8 mouse cellular contexts compared by ENCODE assay signal in the genomic region with DNA sequence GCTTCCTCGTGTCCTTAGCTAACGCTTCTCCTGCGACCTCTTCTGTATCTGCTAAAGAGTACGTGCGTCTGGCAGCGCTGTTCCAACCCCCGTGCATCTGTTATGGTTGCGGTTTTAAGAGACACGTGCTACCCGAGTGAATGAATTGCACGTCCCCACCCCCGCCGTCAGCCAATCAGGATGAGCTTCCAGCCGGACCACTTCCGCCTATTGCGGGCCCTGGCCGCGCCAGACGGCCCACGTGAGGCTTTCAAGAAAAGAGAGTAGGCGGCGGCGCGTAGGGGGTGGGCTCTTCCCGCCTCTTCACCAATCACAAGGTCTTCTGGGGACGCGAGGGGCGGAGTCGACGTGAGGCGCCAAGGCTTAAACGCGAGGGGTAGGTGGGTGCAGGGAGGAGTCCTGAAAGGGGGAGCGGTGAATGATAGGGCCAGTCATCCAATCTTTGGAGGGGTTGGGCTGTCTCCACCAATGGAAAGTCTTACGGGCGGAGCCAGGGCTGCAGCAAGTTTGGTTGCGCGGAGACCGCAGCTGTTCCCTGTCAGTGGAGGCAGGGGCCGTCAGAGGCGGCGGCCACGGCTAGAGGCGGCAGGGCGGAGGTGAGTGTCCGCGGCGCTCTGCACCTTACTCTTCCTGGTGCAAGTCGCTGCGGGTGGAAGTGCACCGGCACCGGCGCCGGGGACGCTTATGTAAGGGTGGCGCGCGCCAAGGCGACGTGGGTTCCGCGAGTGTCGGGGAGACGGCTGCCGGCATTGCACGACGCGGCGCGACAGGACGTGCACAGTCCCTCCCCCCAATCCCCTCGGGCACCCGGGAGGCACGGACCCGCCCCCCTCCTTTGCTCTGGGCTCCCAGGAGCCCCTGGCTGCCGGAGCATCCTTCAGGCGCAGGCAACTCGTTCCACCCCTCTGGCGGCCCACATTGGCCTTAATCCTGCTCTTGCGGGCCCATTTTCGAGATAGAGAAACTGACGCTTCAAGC. TPM values are rescaled to one million over a fixed set of nuclear protein-coding genes. Genes with fewer than 3 reads are reported as not detected.
A peak's percentile ranks its signal among the peaks of the same experiment; 100 is the strongest.
DNase-seq lines count a peak whose midpoint lies in the region; ATAC-seq and TF ChIP-seq lines count a peak whose summit lies in the region.

A gene (plus strand): TSS at position 487 of the 978 bp plus-strand sequence.

- peaks cover 43% of the 10 kb centered on the region for H3K4me1 ChIP-seq in G1E (ENCODE audit: insufficient read depth, low read depth, low read length)
- peaks cover 8% of the 10 kb centered on the region for H3K4me1 ChIP-seq in forebrain, embryonic 16.5 days (replicated peaks; ENCODE audit: control insufficient read depth, insufficient read depth, low read length)
- H3K4me1 ChIP-seq in lung, embryonic 14.5 days (ENCODE audit: insufficient read depth): no peaks in the 10 kb centered on the region
- peaks cover 12% of the 10 kb centered on the region for H3K4me1 ChIP-seq in olfactory bulb, adult 2 months (ENCODE audit: control insufficient read depth, insufficient read depth, low read length)
- H3K4me1 ChIP-seq in thymus, adult 2 months (replicated peaks; ENCODE audit: control insufficient read depth, insufficient read depth, low read length): peaks cover 6% of the 10 kb centered on the region; the same call in 1 of the 2 replicates

- intact Hi-C loops in heart, postnatal 36 days (cut with DNase I): no loop called here

- H3K9ac ChIP-seq in forebrain, embryonic 16.5 days (replicated peaks; ENCODE audit: low read depth, low read length): peak within 1 kb of the TSS; percentile 59
- H3K9ac ChIP-seq in lung, embryonic 14.5 days: peak within 1 kb of the TSS; percentile 53

- peak; percentile 62 for TF ChIP-seq POLR2A in olfactory bulb, adult 2 months (IDR thresholded peaks at IDR 0.05; ENCODE audit: insufficient read depth, low read depth, low read length)
- 0 out of 2 replicates have a peak, but pooled peaks have one; percentile 53 for TF ChIP-seq POLR2A in thymus, adult 2 months (IDR thresholded peaks at IDR 0.05; ENCODE audit: control insufficient read depth, extremely low read depth, insufficient read depth, low read length, poor library complexity)

- ATAC-seq in G1E (ENCODE audit: extremely low read depth, insufficient number of reproducible peaks, low FRiP score, poor library complexity, severe bottlenecking): peak; percentile 95
- peak; percentile 100 for ATAC-seq in forebrain, embryonic 16.5 days
- ATAC-seq in lung, embryonic 14.5 days (ENCODE audit: insufficient read depth): peak; percentile 100

- no peaks in the 10 kb centered on the region for H3K36me3 ChIP-seq in G1E (replicated peaks)
- no peaks in the 10 kb centered on the region for H3K36me3 ChIP-seq in forebrain, embryonic 16.5 days (ENCODE audit: control insufficient read depth, insufficient read depth)
- no peaks in the 10 kb centered on the region for H3K36me3 ChIP-seq in lung, embryonic 14.5 days (ENCODE audit: insufficient read depth)
- H3K36me3 ChIP-seq in thymus, adult 2 months (ENCODE audit: control insufficient read depth, insufficient read depth, low read length): no peaks in the 10 kb centered on the region

- H3K4me2 ChIP-seq in forebrain, embryonic 16.5 days (ENCODE audit: low read length): peak within 1 kb of the TSS; percentile 90
- peak within 1 kb of the TSS; percentile 91 for H3K4me2 ChIP-seq in lung, embryonic 14.5 days

- peaks cover 25% of the 10 kb centered on the region for H3K27me3 ChIP-seq in G1E (ENCODE audit: insufficient read depth, low read length)
- H3K27me3 ChIP-seq in forebrain, embryonic 16.5 days (replicated peaks; ENCODE audit: control insufficient read depth, insufficient read depth, low read length): no peaks in the 10 kb centered on the region
- no peaks in the 10 kb centered on the region for H3K27me3 ChIP-seq in lung, embryonic 14.5 days (ENCODE audit: insufficient read depth, low read length)
- peaks cover 5% of the 10 kb centered on the region for H3K27me3 ChIP-seq in thymus, adult 2 months (ENCODE audit: control insufficient read depth, insufficient read depth, low read length)

- peak within 1 kb of the TSS; percentile 88 for H3K4me3 ChIP-seq in G1E (ENCODE audit: low read depth, low read length)
- H3K4me3 ChIP-seq in forebrain, embryonic 16.5 days (replicated peaks; ENCODE audit: low read length): peak within 1 kb of the TSS; percentile 76
- H3K4me3 ChIP-seq in layer of hippocampus, adult 2 months: peak within 1 kb of the TSS; percentile 92
- H3K4me3 ChIP-seq in lung, embryonic 14.5 days (ENCODE audit: low read depth, low read length): peak within 1 kb of the TSS; percentile 72
- peak within 1 kb of the TSS; percentile 72 for H3K4me3 ChIP-seq in olfactory bulb, adult 2 months (ENCODE audit: insufficient read depth, low read depth, low read length)
- peak within 1 kb of the TSS; percentile 59 for H3K4me3 ChIP-seq in thymus, adult 2 months (ENCODE audit: control insufficient read depth, insufficient read depth, low read length)

- peak; percentile 99 for DNase-seq in G1E (ENCODE audit: low spot score)
- peak; percentile 97 to 99 for DNase-seq in cerebellum, adult 18-20 months
- peak; percentile 98 to 99 for DNase-seq in heart, postnatal 36 days
- peak; percentile 99 to 100 for DNase-seq in layer of hippocampus, adult 2 months (ENCODE audit: low spot score in 2 of 2)
- peak; percentile 99 for DNase-seq in lung, embryonic 14.5 days
- peak; percentile 97 for DNase-seq in thymus, adult 2 months

- no peaks in the 10 kb centered on the region for H3K9me3 ChIP-seq in G1E (replicated peaks)
- H3K9me3 ChIP-seq in forebrain, embryonic 16.5 days (ENCODE audit: control insufficient read depth, low read length): no peaks in the 10 kb centered on the region
- H3K9me3 ChIP-seq in lung, embryonic 14.5 days (ENCODE audit: low read depth, low read length): no peaks in the 10 kb centered on the region

- no peak within 1 kb of the TSS for H3K27ac ChIP-seq in forebrain, embryonic 16.5 days (ENCODE audit: low read length)
- H3K27ac ChIP-seq in layer of hippocampus, adult 2 months: peak within 1 kb of the TSS; percentile 88
- no peak within 1 kb of the TSS for H3K27ac ChIP-seq in lung, embryonic 14.5 days (ENCODE audit: low read depth)
- H3K27ac ChIP-seq in olfactory bulb, adult 2 months (ENCODE audit: insufficient read depth, low read depth, low read length): 0 out of 2 replicates have a peak within 1 kb of the TSS, but pooled peaks have one; percentile 18
- no peak within 1 kb of the TSS for H3K27ac ChIP-seq in thymus, adult 2 months (ENCODE audit: control insufficient read depth, insufficient read depth, low read length)

- no peak for TF ChIP-seq CTCF in G1E (IDR thresholded peaks at IDR 0.05; ENCODE audit: low read depth, low read length)
- no peak; the same call in 1 of the 2 replicates for TF ChIP-seq CTCF in layer of hippocampus, adult 2 months (conservative IDR thresholded peaks at IDR 0.05)
- TF ChIP-seq CTCF in lung, embryonic 14.5 days (IDR thresholded peaks at IDR 0.05; ENCODE audit: low read depth): 0 out of 2 replicates have a peak, but pooled peaks have one; percentile 2
- no peak for TF ChIP-seq CTCF in olfactory bulb, adult 2 months (IDR thresholded peaks at IDR 0.05; ENCODE audit: insufficient read depth, low read depth, low read length)
- peak; percentile 69; the same call in 1 of the 2 replicates for TF ChIP-seq CTCF in thymus, adult 2 months (IDR thresholded peaks at IDR 0.05; ENCODE audit: borderline replicate concordance, control insufficient read depth, extremely low read depth, insufficient read depth, low read length, poor library complexity)

- under 1% methylated on average over 81 of the region's 82 CpGs for WGBS in forebrain, embryonic 16.5 days
- under 1% methylated on average over 82 of the region's 82 CpGs for WGBS in lung, embryonic 14.5 days
- under 1% methylated on average over 81 of the region's 82 CpGs for WGBS in olfactory bulb, adult 2 months
- WGBS in thymus, adult 2 months: under 1% methylated on average over 81 of the region's 82 CpGs

RNA-seq across cellular contexts. Expression of the gene that starts here (rescaled TPM):
- 2.4 and 26.3 TPM in 2 replicates for total RNA-seq in G1E (2014; fragmentation: Nextera tagmentation)
- 2.2 and 2.5 TPM in 2 replicates for total RNA-seq in G1E (2017)
- polyA plus RNA-seq in G1E (2012): 11.7 and 12.9 TPM in 2 replicates
- 30.6 and 33.3 TPM in 2 replicates for polyA plus RNA-seq in forebrain, embryonic 16.5 days (2015; fragmentation: Nextera tagmentation; extraction: Ambion mirVana)
- total RNA-seq in heart, postnatal 36 days (2021): 10 to 100 TPM; 36.9 to 43.8 TPM
- total RNA-seq in layer of hippocampus, adult 2 months (2021): 10 to 100 TPM; 64.1 to 76.0 TPM
- polyA plus RNA-seq in lung, embryonic 14.5 days (2014; fragmentation: Nextera tagmentation; extraction: Ambion mirVana): 12.7 and 14.0 TPM in 2 replicates
- not detected in 2 replicates for polyA plus RNA-seq in olfactory bulb, adult 2 months (2012; ENCODE audit: insufficient read depth, insufficient read length, low replicate concordance, missing spikeins)
- polyA plus RNA-seq in thymus, adult 2 months (2012; rRNA removed): 41.9 and 52.9 TPM in 2 replicates

Comparison
In these comparisons a context has a peak if more than half of its experiments do, and no peak if none do; other contexts are left out.
1. RNA of the gene that starts here (polyA plus RNA-seq): 41.9 to 52.9 TPM in thymus, adult 2 months, 30.6 to 33.3 TPM in forebrain, embryonic 16.5 days, 12.7 to 14.0 TPM in lung, embryonic 14.5 days and 11.7 to 12.9 TPM in G1E; not detected in olfactory bulb, adult 2 months; every median in the first group is over 10 times any median in the second.
2. CTCF ChIP-seq: peak in lung, embryonic 14.5 days (single experiment) and thymus, adult 2 months (single experiment); none in G1E (single experiment), layer of hippocampus, adult 2 months (single experiment) and olfactory bulb, adult 2 months (single experiment).
3. H3K27ac ChIP-seq: peak in layer of hippocampus, adult 2 months (single experiment) and olfactory bulb, adult 2 months (single experiment); none in forebrain, embryonic 16.5 days (single experiment), lung, embryonic 14.5 days (single experiment) and thymus, adult 2 months (single experiment).
4. Peak in every context shown above with its lines, with median percentiles within 50 percentile points of each other: ATAC-seq, DNase-seq and H3K4me3 ChIP-seq.